Mouse (Mus musculus) forebrain, embryonic 14.5 days (tissue): Measurements from ENCODE around the gene Ankrd12. TPM values are rescaled to one million over a fixed set of nuclear protein-coding genes. Genes with fewer than 3 reads are reported as not detected.
"Not testable (repeated sequence)": the region's sequence is repeated elsewhere in the genome, so short reads cannot be mapped to it uniquely, and the experiment has no call there.

Source experiments
- ATAC-seq: fragments of 200-750 bp; cut with Nextera tagmentation; 2 replicates; pipeline ENCODE4 v1.8.0; 2017; ENCODE audit warnings: mild to moderate bottlenecking, moderate library complexity
- DNase-seq: peaks from one replicate; pipeline ENCODE4 v3.0.0-alpha.2; 2015; ENCODE audit warnings: low spot score
- H3K27ac ChIP-seq: fragments of 300-500 bp; sonication (generic); 2 replicates; pipeline ENCODE4 v1.5.1; 2014; ENCODE audit warnings: low read depth, mild to moderate bottlenecking, control low read depth, low read length, moderate library complexity
- H3K27me3 ChIP-seq: fragments of 300-500 bp; sonication (generic); replicated peaks from 2 replicates; pipeline ENCODE4 v1.6.1; 2014; ENCODE audit warnings: low read length, control low read depth, mixed read lengths; ENCODE audit not compliant: control insufficient read depth, insufficient read depth
- H3K36me3 ChIP-seq: fragments of 300-500 bp; sonication (generic); 2 replicates; pipeline ENCODE4 v1.6.1; 2014; ENCODE audit warnings: low read length, control low read depth; ENCODE audit not compliant: control insufficient read depth, insufficient read depth
- H3K4me1 ChIP-seq: fragments of 300-500 bp; sonication (generic); 2 replicates; pipeline ENCODE4 v1.6.1; 2014; ENCODE audit warnings: antibody characterized with exemption, low read length, control low read depth; ENCODE audit not compliant: control insufficient read depth, insufficient read depth
- H3K4me2 ChIP-seq: fragments of 300-500 bp; sonication (generic); 2 replicates; pipeline ENCODE4 v1.6.1; 2014; ENCODE audit warnings: mild to moderate bottlenecking, control low read depth, low read length
- H3K4me3 ChIP-seq: fragments of 300-500 bp; sonication (generic); 2 replicates; pipeline ENCODE4 v1.5.1; 2014; ENCODE audit warnings: low read depth, low read length, control low read depth
- H3K9ac ChIP-seq: fragments of 300-500 bp; sonication (generic); 2 replicates; pipeline ENCODE4 v1.6.1; 2014; ENCODE audit warnings: mild to moderate bottlenecking, low read length, control low read depth, moderate library complexity
- H3K9me3 ChIP-seq: fragments of 300-500 bp; sonication (generic); replicated peaks from 2 replicates; pipeline ENCODE4 v1.6.1; 2016; ENCODE audit warnings: low read length, control low read depth, mixed read lengths; ENCODE audit not compliant: control insufficient read depth
- WGBS: fragments of 180-500 bp; shearing (Covaris S2); extraction: QIAGEN DNeasy Blood & Tissue Kit; methylation state at CpG from one replicate; pipeline ENCODE4 v1.1.7; 2014; 5-methylcytosine and 5-hydroxymethylcytosine counted together
- polyA plus RNA-seq: library from polyadenylated mRNA; unstranded; fragments of >200 nt; fragmentation: Nextera tagmentation; extraction: Ambion mirVana; gene quantifications from 2 replicates; pipeline ENCODE4 v1.2.1, GENCODE M21; 2014

Gene Ankrd12
- polyA plus RNA-seq, 1 experiment from 2014 or later, result 83.0 TPM

DNA sequence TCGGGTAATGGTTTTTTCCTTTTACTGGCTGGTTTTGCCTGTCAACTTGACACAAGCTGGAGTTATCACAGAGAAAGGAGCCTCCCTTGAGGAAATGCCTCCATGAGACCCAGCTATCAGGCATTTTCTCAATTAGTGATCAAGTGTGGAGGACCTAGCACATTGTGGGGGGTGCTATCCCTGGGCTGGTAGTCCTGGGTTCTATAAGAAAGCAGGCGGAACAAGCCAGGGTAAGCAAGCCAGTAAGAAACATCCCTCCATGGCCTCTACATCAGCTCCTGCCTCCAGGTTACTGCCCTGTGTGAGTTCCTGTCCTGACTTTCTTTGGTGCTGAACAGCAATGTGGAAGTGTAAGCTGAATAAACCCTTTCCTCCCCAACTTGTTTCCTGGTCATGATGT is 7.9 kb downstream of the Ankrd12 start:
- DNase-seq, result not testable (repeated sequence)
- WGBS, result 86% methylated on average over 2 of the region's 2 CpGs

DNA sequence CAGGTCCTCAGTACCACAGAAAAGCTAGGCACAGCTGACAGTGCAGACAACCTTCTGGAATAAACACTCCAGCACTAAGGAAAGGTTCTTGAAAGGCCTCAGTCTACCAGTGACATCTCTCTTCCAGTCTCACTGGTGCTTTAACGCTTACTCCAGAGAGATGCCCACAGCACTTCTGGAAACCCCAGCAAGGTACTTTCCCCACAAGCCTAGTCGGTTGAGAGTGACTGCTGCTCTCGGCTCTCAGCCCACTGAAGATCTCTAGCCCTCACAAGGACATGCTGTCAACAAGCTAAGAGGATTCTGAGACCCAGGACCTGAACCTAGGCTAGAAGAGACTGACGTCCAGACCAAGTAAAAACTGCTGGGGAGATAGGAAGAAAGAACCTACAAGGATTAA is 11.8 kb downstream of the Ankrd12 start:
- no peak for ATAC-seq
- H3K4me2 ChIP-seq, result no peak overlapping the region

More for the DNA sequence above, 7.9 kb downstream of the Ankrd12 start:
- H3K27me3 ChIP-seq, H3K4me1 ChIP-seq, H3K27ac ChIP-seq, H3K36me3 ChIP-seq, H3K9me3 ChIP-seq, H3K9ac ChIP-seq, ATAC-seq, H3K4me3 ChIP-seq, H3K4me2 ChIP-seq: not testable (repeated sequence)

DNA sequence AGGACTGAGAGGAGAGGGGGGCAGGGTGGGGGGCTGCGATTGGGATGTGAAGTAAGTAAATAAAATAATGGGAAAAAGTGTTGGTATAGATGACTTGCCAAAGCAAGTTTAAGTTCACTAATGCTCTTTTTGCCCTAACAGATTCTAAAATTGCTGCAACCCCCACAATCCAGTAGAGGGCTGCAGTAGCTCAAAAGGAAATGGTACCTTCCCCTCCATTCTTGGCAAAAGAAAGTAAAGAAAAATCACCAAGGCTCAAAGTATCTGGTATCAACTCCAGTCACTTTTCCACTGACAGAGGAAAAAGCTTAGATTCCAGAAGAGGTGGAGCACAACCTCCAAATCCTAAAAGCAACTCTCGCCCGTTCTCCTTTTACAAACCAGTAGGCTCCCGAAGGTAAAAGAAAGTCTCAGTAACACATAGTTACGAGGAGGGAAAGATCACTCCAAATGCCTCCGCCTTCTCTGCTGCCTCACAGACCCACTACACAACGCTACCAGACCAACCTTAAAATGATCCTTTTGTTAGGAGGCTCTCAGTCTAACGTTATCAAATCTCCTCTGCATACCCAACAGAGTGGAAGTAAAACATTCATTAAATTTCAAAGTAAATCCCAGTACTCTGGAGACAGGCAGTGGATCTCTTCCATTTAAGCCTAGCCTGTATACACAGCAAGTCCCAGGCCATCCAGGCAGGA is 15.5 kb downstream of the Ankrd12 start:
- DNase-seq (no peak), ATAC-seq (no peak)
- Histone ChIP-seq H3K9me3 (no peaks in the 10 kb centered on the region), H3K4me2 (no peak overlapping the region), H3K27me3 (no peaks in the 10 kb centered on the region), H3K36me3 (no peaks in the 10 kb centered on the region), H3K4me3 (no peak overlapping the region), H3K27ac (no peak overlapping the region), H3K4me1 (no peaks in the 10 kb centered on the region), H3K9ac (no peak overlapping the region)
- 56% methylated on average over 8 of the region's 8 CpGs for WGBS

More for the DNA sequence above, 11.8 kb downstream of the Ankrd12 start:
- H3K4me3 ChIP-seq, result no peak overlapping the region
- no peaks in the 10 kb centered on the region for H3K27me3 ChIP-seq
- 88% methylated on average over 4 of the region's 4 CpGs for WGBS
- DNase-seq, result no peak
- H3K27ac ChIP-seq, result no peak overlapping the region
- no peaks in the 10 kb centered on the region for H3K4me1 ChIP-seq
- H3K9ac ChIP-seq, result no peak overlapping the region
- no peaks in the 10 kb centered on the region for H3K9me3 ChIP-seq
- H3K36me3 ChIP-seq, result no peaks in the 10 kb centered on the region

DNA sequence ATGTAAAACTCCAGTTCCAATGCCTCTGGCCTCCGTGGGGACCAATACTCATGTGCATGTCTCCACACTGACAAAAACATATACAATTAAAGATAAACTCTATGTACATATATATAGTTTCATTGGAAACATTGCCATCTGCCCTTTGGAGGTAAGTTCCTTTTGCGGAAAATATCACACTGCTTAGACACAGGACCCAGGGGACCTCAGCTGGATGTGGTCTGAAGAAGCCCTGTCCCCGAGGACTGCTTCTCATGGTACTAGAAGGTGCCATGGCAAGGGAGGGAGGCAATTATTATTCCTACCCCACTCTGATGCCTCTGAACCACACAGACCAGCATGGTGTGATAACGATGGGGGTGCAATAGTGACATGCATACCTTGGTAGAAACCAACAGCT is 18.7 kb downstream of the Ankrd12 start:
- H3K36me3 ChIP-seq, result no peaks in the 10 kb centered on the region
- ATAC-seq, result no peak
- WGBS, result 94% methylated on average over 4 of the region's 4 CpGs

GRCm38 (mm10) chr17:66057145-66057544 is 19.7 kb downstream of the Ankrd12 start:
- WGBS, result 95% methylated on average over 2 of the region's 2 CpGs
- Histone ChIP-seq H3K36me3 (no peaks in the 10 kb centered on the region), H3K4me3 (no peak overlapping the region), H3K27ac (no peak overlapping the region), H3K27me3 (no peaks in the 10 kb centered on the region), H3K9ac (no peak overlapping the region), H3K4me1 (no peaks in the 10 kb centered on the region), H3K4me2 (no peak overlapping the region), H3K9me3 (no peaks in the 10 kb centered on the region)
- no peak for ATAC-seq
- DNase-seq, result no peak

More for the DNA sequence above, 18.7 kb downstream of the Ankrd12 start:
- no peak overlapping the region for H3K4me2 ChIP-seq
- H3K4me3 ChIP-seq, result no peak overlapping the region
- H3K27ac ChIP-seq, result no peak overlapping the region
- no peaks in the 10 kb centered on the region for H3K9me3 ChIP-seq
- H3K9ac ChIP-seq, result no peak overlapping the region
- H3K27me3 ChIP-seq, result no peaks in the 10 kb centered on the region
- no peaks in the 10 kb centered on the region for H3K4me1 ChIP-seq
- DNase-seq, result no peak

DNA sequence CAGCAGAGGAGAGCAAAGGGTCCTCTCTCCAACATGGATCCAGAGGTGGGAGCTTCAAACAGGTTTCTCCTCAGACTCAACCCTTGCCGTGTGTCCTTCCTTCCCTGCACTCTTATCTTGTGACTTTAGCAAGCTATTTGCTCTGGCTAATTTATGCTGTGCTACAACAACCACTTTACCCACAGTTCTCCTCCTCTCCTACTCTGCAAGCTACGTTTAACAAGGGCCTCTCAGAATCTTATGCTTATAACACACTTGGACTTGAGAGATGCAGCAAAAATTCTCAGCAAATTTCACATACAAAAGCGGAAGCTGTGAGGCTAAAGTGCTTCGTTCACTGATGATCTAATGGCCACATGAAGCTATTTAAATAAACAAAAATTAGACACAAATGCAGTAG is 23.5 kb downstream of the Ankrd12 start:
- no peaks in the 10 kb centered on the region for H3K9me3 ChIP-seq
- ATAC-seq (no peak), DNase-seq (no peak)
- no peak overlapping the region for H3K4me3 ChIP-seq
- H3K36me3 ChIP-seq, result no peaks in the 10 kb centered on the region
- no peaks in the 10 kb centered on the region for H3K4me1 ChIP-seq
- no peak overlapping the region for H3K27ac ChIP-seq
- no peak overlapping the region for H3K4me2 ChIP-seq
- no peaks in the 10 kb centered on the region for H3K27me3 ChIP-seq
- H3K9ac ChIP-seq, result no peak overlapping the region
- 72% methylated on average over 4 of the region's 4 CpGs for WGBS

GRCm38 (mm10) chr17:66048795-66049194 is 28.1 kb downstream of the Ankrd12 start:
- Histone ChIP-seq H3K9me3 (no peaks in the 10 kb centered on the region), H3K36me3 (peaks cover 6% of the 10 kb centered on the region; the same call in 1 of the 2 replicates), H3K4me2 (no peak overlapping the region), H3K27ac (no peak overlapping the region), H3K4me1 (no peaks in the 10 kb centered on the region), H3K27me3 (no peaks in the 10 kb centered on the region), H3K9ac (no peak overlapping the region), H3K4me3 (no peak overlapping the region)
- ATAC-seq, result no peak
- WGBS, result 87% methylated on average over 4 of the region's 4 CpGs
- no peak for DNase-seq

- H3K27ac ChIP-seq, result no peak overlapping the region
- no peaks in the 10 kb centered on the region for H3K4me1 ChIP-seq
- H3K27me3 ChIP-seq, result no peaks in the 10 kb centered on the region
- no peak overlapping the region for H3K4me3 ChIP-seq
- H3K9me3 ChIP-seq, result no peaks in the 10 kb centered on the region
- no peak overlapping the region for H3K4me2 ChIP-seq
- 77% methylated on average over 5 of the region's 5 CpGs for WGBS
- peaks cover 6% of the 10 kb centered on the region; the same call in 1 of the 2 replicates for H3K36me3 ChIP-seq
- DNase-seq (no peak), ATAC-seq (no peak)
- no peak overlapping the region for H3K9ac ChIP-seq
These were observed 28.7 kb downstream of the Ankrd12 start for GRCm38 (mm10) chr17:66048199-66048598.

GRCm38 (mm10) chr17:66043679-66044078 is 33.2 kb downstream of the Ankrd12 start:
- not testable (repeated sequence) for H3K9ac ChIP-seq, H3K27ac ChIP-seq, H3K4me3 ChIP-seq, H3K4me1 ChIP-seq, H3K36me3 ChIP-seq, H3K27me3 ChIP-seq, DNase-seq, ATAC-seq, H3K9me3 ChIP-seq, H3K4me2 ChIP-seq
- WGBS, result 88% methylated on average over 4 of the region's 4 CpGs
